Mouse (Mus musculus): Measurements from ENCODE around the gene Gm21985. TPM values are rescaled to one million over a fixed set of nuclear protein-coding genes. Genes with fewer than 3 reads are reported as not detected.

The Gm21985 gene
- polyA plus RNA-seq, 1 experiment from 2014 or later, result not detected

Other genes starting within 250 kb of the Gm21985 start
- not detected in 2 replicates for gene Olfr1311, start 241.9 kb upstream of the Gm21985 start, polyA plus RNA-seq (2016; fragmentation: Nextera tagmentation; extraction: Ambion mirVana)
- gene Olfr1312, start 216.1 kb upstream of the Gm21985 start, polyA plus RNA-seq (2016; fragmentation: Nextera tagmentation; extraction: Ambion mirVana), result not detected in 2 replicates
- not detected in 2 replicates for gene Olfr1313, start 188.5 kb upstream of the Gm21985 start, polyA plus RNA-seq (2016; fragmentation: Nextera tagmentation; extraction: Ambion mirVana)
- not detected in 2 replicates for gene Olfr1314, start 169.5 kb upstream of the Gm21985 start, polyA plus RNA-seq (2016; fragmentation: Nextera tagmentation; extraction: Ambion mirVana)
- not detected in 2 replicates for gene Olfr1315-ps1, start 150.9 kb upstream of the Gm21985 start, polyA plus RNA-seq (2016; fragmentation: Nextera tagmentation; extraction: Ambion mirVana)
- not detected in 2 replicates for gene Olfr1316, start 131.3 kb upstream of the Gm21985 start, polyA plus RNA-seq (2016; fragmentation: Nextera tagmentation; extraction: Ambion mirVana)
- gene Olfr1317, start 126.0 kb upstream of the Gm21985 start, polyA plus RNA-seq (2016; fragmentation: Nextera tagmentation; extraction: Ambion mirVana), result not detected in 2 replicates
- gene Olfr1318, start 112.1 kb upstream of the Gm21985 start, polyA plus RNA-seq (2016; fragmentation: Nextera tagmentation; extraction: Ambion mirVana), result not detected in 2 replicates
- 5.9 TPM in 2 replicates for gene Lpcat4, start 26.8 kb upstream of the Gm21985 start, polyA plus RNA-seq (2016; fragmentation: Nextera tagmentation; extraction: Ambion mirVana)
- gene Nutm1, start 7.0 kb upstream of the Gm21985 start, polyA plus RNA-seq (2016; fragmentation: Nextera tagmentation; extraction: Ambion mirVana), result not detected in 2 replicates
- 211 and 213 TPM in 2 replicates for gene Nop10, start 4.4 kb upstream of the Gm21985 start, polyA plus RNA-seq (2016; fragmentation: Nextera tagmentation; extraction: Ambion mirVana)
- 7.0 and 7.4 TPM in 2 replicates for gene Slc12a6, start 489 bp upstream of the Gm21985 start, polyA plus RNA-seq (2016; fragmentation: Nextera tagmentation; extraction: Ambion mirVana)
- gene Emc4, start 101.7 kb downstream of the Gm21985 start, polyA plus RNA-seq (2016; fragmentation: Nextera tagmentation; extraction: Ambion mirVana), result 50.6 and 53.4 TPM in 2 replicates
- 25.9 and 29.1 TPM in 2 replicates for gene Katnbl1, start 112.9 kb downstream of the Gm21985 start, polyA plus RNA-seq (2016; fragmentation: Nextera tagmentation; extraction: Ambion mirVana)
- 15.3 and 16.1 TPM in 2 replicates for gene Emc7, start 188.7 kb downstream of the Gm21985 start, polyA plus RNA-seq (2016; fragmentation: Nextera tagmentation; extraction: Ambion mirVana)
- not detected in 2 replicates for gene Chrm5, start 214.5 kb downstream of the Gm21985 start, polyA plus RNA-seq (2016; fragmentation: Nextera tagmentation; extraction: Ambion mirVana)
- gene Aven, start 226.7 kb downstream of the Gm21985 start, polyA plus RNA-seq (2016; fragmentation: Nextera tagmentation; extraction: Ambion mirVana), result 14.2 TPM in 2 replicates

Data from liver, embryonic 12.5 days (tissue).